Mouse (Mus musculus) MEL (cell line): Measurements from ENCODE around the gene 4930524B15Rik.
"Not testable (repeated sequence)": the region's sequence is repeated elsewhere in the genome, so short reads cannot be mapped to it uniquely, and the experiment has no call there.

Source experiments
- BHLHE40 ChIP-seq: IDR thresholded peaks from 2 replicates; pipeline ENCODE4 v1.6.1; 2012; ENCODE audit warnings: low read depth, mild to moderate bottlenecking, inconsistent platforms, low read length, improper control_type of control experiment, borderline replicate concordance
- CTCF ChIP-seq, 3 experiments: IDR thresholded peaks in 2 of 3; conservative IDR thresholded peaks in 1 of 3; 2 replicates each; pipeline ENCODE4 v1.5.1; 2011 to 2012; ENCODE audit warnings: low read length in 3 of 3, low read depth in 2 of 3, mild to moderate bottlenecking in 2 of 3, improper control_type of control experiment in 1 of 3, inconsistent platforms in 1 of 3, mixed read lengths in 1 of 3, moderate library complexity in 1 of 3; ENCODE audit not compliant: control insufficient read depth in 1 of 3, insufficient read depth in 1 of 3, poor library complexity in 1 of 3, severe bottlenecking in 1 of 3
- E2F4 ChIP-seq: IDR thresholded peaks from 2 replicates; pipeline ENCODE4 v1.6.1; 2011; ENCODE audit warnings: low read depth, low read length, improper control_type of control experiment, borderline replicate concordance
- EP300 ChIP-seq, 2 experiments: IDR thresholded peaks; 2 replicates each; pipeline ENCODE4 v1.6.1; 2011; ENCODE audit warnings: improper control_type of control experiment in 2 of 2, low read length in 2 of 2, low read depth in 1 of 2, mild to moderate bottlenecking in 1 of 2
- MXI1 ChIP-seq: IDR thresholded peaks from 2 replicates; pipeline ENCODE4 v1.6.1; 2011; ENCODE audit warnings: mild to moderate bottlenecking, low read depth, low read length, improper control_type of control experiment
- POLR2A ChIP-seq, 2 experiments: IDR thresholded peaks; 2 replicates each; pipeline ENCODE4 v1.6.1; 2011 to 2012; ENCODE audit warnings: low read length in 2 of 2, mild to moderate bottlenecking in 2 of 2, control low read depth in 1 of 2, improper control_type of control experiment in 1 of 2, low read depth in 1 of 2, moderate library complexity in 1 of 2; ENCODE audit not compliant: control insufficient read depth in 1 of 2, insufficient read depth in 1 of 2, poor library complexity in 1 of 2
- RAD21 ChIP-seq: IDR thresholded peaks from 2 replicates; pipeline ENCODE4 v1.6.1; 2011; ENCODE audit warnings: mild to moderate bottlenecking, low read depth, low read length, improper control_type of control experiment
- TBP ChIP-seq: IDR thresholded peaks from 2 replicates; pipeline ENCODE4 v1.8.0; 2011; ENCODE audit warnings: low read depth, low read length, improper control_type of control experiment

GRCm38 (mm10) chr11:31982247-31982943 is 17.0 kb downstream of the 4930524B15Rik start:
- TF ChIP-seq E2F4 (0 out of 2 replicates have a peak, but pooled peaks have one; percentile 16), EP300 (IDR thresholded peaks at IDR 0.05; ENCODE audit: low read depth in 1 of 2, low read length in 2 of 2) (peak; percentile 46 to 60; a peak in 1 of 4 replicates), TBP (peak; percentile 54; the same call in 1 of the 2 replicates)
- TF ChIP-seq POLR2A (IDR thresholded peaks at IDR 0.05; ENCODE audit: control insufficient read depth in 1 of 2, insufficient read depth in 1 of 2, low read depth in 1 of 2, low read length in 2 of 2, poor library complexity in 1 of 2); CTCF (IDR thresholded peaks at IDR 0.05 in 2 of 3, conservative IDR thresholded peaks at IDR 0.05 in 1 of 3; ENCODE audit: control insufficient read depth in 1 of 3, insufficient read depth in 1 of 3, low read depth in 2 of 3, low read length in 3 of 3, poor library complexity in 1 of 3, severe bottlenecking in 1 of 3); BHLHE40; RAD21; MXI1: not testable (repeated sequence)
